Mouse (Mus musculus) liver, postnatal 0 days (tissue): Measurements from ENCODE around the gene Ube2m.

Experiments
- CTCF ChIP-seq: sonication (generic); IDR thresholded peaks from 2 replicates; pipeline ENCODE4 v1.5.1; 2016; ENCODE audit warnings: antibody characterized with exemption, low read depth
- EP300 ChIP-seq: IDR thresholded peaks from 2 replicates; pipeline ENCODE4 v1.6.1; 2016; ENCODE audit warnings: antibody characterized with exemption, low read depth, mild to moderate bottlenecking

DNA sequence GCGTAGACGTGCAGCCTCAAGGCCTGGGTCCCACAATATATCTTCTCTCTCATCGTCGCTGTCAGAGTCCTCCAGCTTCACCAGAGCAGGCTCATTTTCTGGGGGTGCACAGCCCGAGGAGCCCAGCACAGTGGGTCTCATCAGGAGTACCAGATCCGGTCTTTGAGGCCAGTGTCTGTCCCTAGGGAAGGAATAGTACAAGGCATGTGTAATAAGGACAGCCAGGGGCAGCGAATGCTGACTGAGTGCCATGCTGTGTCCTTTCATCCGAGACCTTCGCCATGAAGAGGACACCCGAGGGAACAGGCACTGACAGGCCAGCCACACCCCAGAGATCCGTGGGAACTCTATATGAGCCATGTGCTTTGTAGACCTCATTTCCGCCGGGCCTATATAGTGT is 14.9 kb upstream of the Ube2m start:
- TF ChIP-seq CTCF: no peak
- TF ChIP-seq EP300: no peak
